Mouse (Mus musculus) MEL (cell line): Measurements from ENCODE around the gene Ankrd28. TPM values are rescaled to one million over a fixed set of nuclear protein-coding genes. Genes with fewer than 3 reads are reported as not detected.

Experiments used
- DNase-seq: peaks from one replicate; pipeline ENCODE4 v3.0.0; 2011; ENCODE audit warnings: low read depth, low spot score
- H3K27ac ChIP-seq: 2 replicates; pipeline ENCODE4 v1.5.1; 2012; ENCODE audit warnings: low read depth, mild to moderate bottlenecking, control low read depth, low read length, moderate library complexity; ENCODE audit not compliant: control insufficient read depth
- H3K27me3 ChIP-seq, 2 experiments: fragments of 150-350 bp in 1 of 2; sonication (generic) in 1 of 2; 2 replicates each; pipeline ENCODE4 v1.6.1; 2012; ENCODE audit warnings: low read length in 2 of 2, mild to moderate bottlenecking in 2 of 2, improper control_type of control experiment in 1 of 2, moderate library complexity in 1 of 2; ENCODE audit not compliant: insufficient read depth in 2 of 2, control insufficient read depth in 1 of 2
- H3K36me3 ChIP-seq, 2 experiments: 2 replicates each; pipeline ENCODE4 v1.6.1; 2012 to 2014; ENCODE audit warnings: low read length in 2 of 2, improper control_type of control experiment in 1 of 2, inconsistent platforms in 1 of 2, mild to moderate bottlenecking in 1 of 2; ENCODE audit not compliant: insufficient read depth in 2 of 2, control insufficient read depth in 1 of 2
- H3K4me1 ChIP-seq, 2 experiments: fragments of 150-350 bp in 1 of 2; sonication (generic) in 1 of 2; 2 replicates each; pipeline ENCODE4 v1.6.1; 2012; ENCODE audit warnings: low read length in 2 of 2, improper control_type of control experiment in 1 of 2, mild to moderate bottlenecking in 1 of 2; ENCODE audit not compliant: insufficient read depth in 2 of 2, control insufficient read depth in 1 of 2
- H3K4me3 ChIP-seq, 2 experiments: fragments of 150-350 bp in 1 of 2; sonication (generic) in 1 of 2; 2 replicates each; pipeline ENCODE4 v1.5.1; 2012; ENCODE audit warnings: low read depth in 2 of 2, low read length in 2 of 2, mild to moderate bottlenecking in 2 of 2, moderate library complexity in 2 of 2, control low read depth in 1 of 2, improper control_type of control experiment in 1 of 2; ENCODE audit not compliant: control insufficient read depth in 1 of 2, insufficient read depth in 1 of 2
- H3K79me2 ChIP-seq: 2 replicates; pipeline ENCODE4 v1.6.1; 2012; ENCODE audit warnings: mild to moderate bottlenecking, low read length, moderate library complexity; ENCODE audit not compliant: control insufficient read depth, poor library complexity, insufficient read depth
- H3K9ac ChIP-seq: 2 replicates; pipeline ENCODE4 v1.6.1; 2012; ENCODE audit warnings: low read depth, mild to moderate bottlenecking, control low read depth, low read length, moderate library complexity; ENCODE audit not compliant: control insufficient read depth, poor library complexity, severe bottlenecking
- H3K9me3 ChIP-seq: fragments of 150-350 bp; sonication (generic); replicated peaks from 2 replicates; pipeline ENCODE4 v1.6.1; 2012; ENCODE audit warnings: mild to moderate bottlenecking, low read length, improper control_type of control experiment, moderate library complexity; ENCODE audit not compliant: insufficient read depth
- BHLHE40 ChIP-seq: IDR thresholded peaks from 2 replicates; pipeline ENCODE4 v1.6.1; 2012; ENCODE audit warnings: low read depth, mild to moderate bottlenecking, inconsistent platforms, low read length, improper control_type of control experiment, borderline replicate concordance
- CHD2 ChIP-seq: IDR thresholded peaks from 2 replicates; pipeline ENCODE4 v1.6.1; 2011; ENCODE audit warnings: low read length, improper control_type of control experiment
- ELF1 ChIP-seq: IDR thresholded peaks from 2 replicates; pipeline ENCODE4 v1.6.1; 2014; ENCODE audit warnings: low read depth, mild to moderate bottlenecking, inconsistent platforms, low read length, improper control_type of control experiment, moderate library complexity
- EP300 ChIP-seq, 2 experiments: IDR thresholded peaks; 2 replicates each; pipeline ENCODE4 v1.6.1; 2011; ENCODE audit warnings: improper control_type of control experiment in 2 of 2, low read length in 2 of 2, low read depth in 1 of 2, mild to moderate bottlenecking in 1 of 2
- HCFC1 ChIP-seq: IDR thresholded peaks from 2 replicates; pipeline ENCODE4 v1.6.1; 2012; ENCODE audit warnings: low read depth, mild to moderate bottlenecking, inconsistent platforms, low read length, improper control_type of control experiment, moderate library complexity
- MAFK ChIP-seq: IDR thresholded peaks from 2 replicates; pipeline ENCODE4 v1.6.1; 2011; ENCODE audit warnings: low read depth, mild to moderate bottlenecking, low read length, improper control_type of control experiment, borderline replicate concordance
- MYC ChIP-seq: IDR thresholded peaks from 2 replicates; pipeline ENCODE4 v1.6.1; 2011; ENCODE audit warnings: low read depth, mild to moderate bottlenecking, low read length, improper control_type of control experiment, moderate library complexity
- RCOR1 ChIP-seq: IDR thresholded peaks from 2 replicates; pipeline ENCODE4 v1.6.1; 2012; ENCODE audit warnings: low read depth, mild to moderate bottlenecking, inconsistent platforms, low read length, improper control_type of control experiment
- SIN3A ChIP-seq: IDR thresholded peaks from 2 replicates; pipeline ENCODE4 v1.6.1; 2012; ENCODE audit warnings: low read length, improper control_type of control experiment, inconsistent platforms
- SMC3 ChIP-seq: IDR thresholded peaks from 2 replicates; pipeline ENCODE4 v1.6.1; 2011; ENCODE audit warnings: low read depth, low read length, improper control_type of control experiment
- TAL1 ChIP-seq: IDR thresholded peaks from 2 replicates; pipeline ENCODE4 v1.6.1; 2012; ENCODE audit warnings: mild to moderate bottlenecking, inconsistent platforms, low read length, moderate library complexity, mixed read lengths
- TBP ChIP-seq: IDR thresholded peaks from 2 replicates; pipeline ENCODE4 v1.8.0; 2011; ENCODE audit warnings: low read depth, low read length, improper control_type of control experiment
- USF1 ChIP-seq: IDR thresholded peaks from 2 replicates; pipeline ENCODE4 v1.6.1; 2014; ENCODE audit warnings: low read depth, mild to moderate bottlenecking, inconsistent platforms, low read length, improper control_type of control experiment, moderate library complexity
- USF2 ChIP-seq, 2 experiments: IDR thresholded peaks; 2 replicates each; pipeline ENCODE4 v1.6.1; 2011 to 2012; ENCODE audit warnings: improper control_type of control experiment in 2 of 2, low read length in 2 of 2, borderline replicate concordance in 1 of 2, inconsistent platforms in 1 of 2, low read depth in 1 of 2, mild to moderate bottlenecking in 1 of 2; ENCODE audit not compliant: insufficient read depth in 1 of 2
- ZC3H11A ChIP-seq: IDR thresholded peaks from 2 replicates; pipeline ENCODE4 v1.6.1; 2012; ENCODE audit warnings: low read depth, mild to moderate bottlenecking, inconsistent platforms, low read length, improper control_type of control experiment
- ZKSCAN1 ChIP-seq: IDR thresholded peaks from 2 replicates; pipeline ENCODE4 v1.6.1; 2012; ENCODE audit warnings: low read depth, mild to moderate bottlenecking, inconsistent platforms, low read length, improper control_type of control experiment, moderate library complexity
- ZNF384 ChIP-seq: IDR thresholded peaks from 2 replicates; pipeline ENCODE4 v1.6.1; 2012; ENCODE audit warnings: low read depth, mild to moderate bottlenecking, inconsistent platforms, low read length, improper control_type of control experiment
- polyA plus RNA-seq, 2 experiments: library from polyadenylated mRNA; stranded (reverse) in 1 of 2; unstranded in 1 of 2; fragments of >175 nt in 1 of 2; fragments of >200 nt in 1 of 2; gene quantifications; 2 replicates each; pipeline versions ENCODE4 v1.2.1 to v1.2.4; 2012; ENCODE audit warnings: low replicate concordance in 2 of 2, low read depth in 1 of 2; ENCODE audit not compliant: insufficient read length in 2 of 2, insufficient read depth in 1 of 2, missing spikeins in 1 of 2
- total RNA-seq: library from RNA; depleted of rRNA; stranded (reverse); fragments of 300-350 nt; gene quantifications from 2 replicates; pipeline ENCODE4 v1.2.3, GENCODE M21; 2012

The Ankrd28 gene
- total and polyA plus RNA-seq, 3 experiments: 32.5 to 41.2 (median 38.8) TPM

GRCm38 (mm10) chr14:31667741-31668140, 162.7 kb downstream of the Ankrd28 start:
- peaks cover 0 to 32% of the 10 kb centered on the region in 2 experiments; a peak in 3 of 4 replicates for H3K36me3 ChIP-seq
- H3K9me3 ChIP-seq: no peaks in the 10 kb centered on the region
- H3K27ac ChIP-seq: no peak overlapping the region
- H3K9ac ChIP-seq: no peak overlapping the region
- H3K4me3 ChIP-seq: no peak overlapping the region
- TF ChIP-seq SIN3A: no peak
- no peak for TF ChIP-seq ZNF384
- H3K79me2 ChIP-seq: no peaks in the 10 kb centered on the region
- no peaks in the 10 kb centered on the region for H3K27me3 ChIP-seq
- no peak for DNase-seq
- H3K4me1 ChIP-seq: peaks cover 22 to 41% of the 10 kb centered on the region in 2 experiments

DNA sequence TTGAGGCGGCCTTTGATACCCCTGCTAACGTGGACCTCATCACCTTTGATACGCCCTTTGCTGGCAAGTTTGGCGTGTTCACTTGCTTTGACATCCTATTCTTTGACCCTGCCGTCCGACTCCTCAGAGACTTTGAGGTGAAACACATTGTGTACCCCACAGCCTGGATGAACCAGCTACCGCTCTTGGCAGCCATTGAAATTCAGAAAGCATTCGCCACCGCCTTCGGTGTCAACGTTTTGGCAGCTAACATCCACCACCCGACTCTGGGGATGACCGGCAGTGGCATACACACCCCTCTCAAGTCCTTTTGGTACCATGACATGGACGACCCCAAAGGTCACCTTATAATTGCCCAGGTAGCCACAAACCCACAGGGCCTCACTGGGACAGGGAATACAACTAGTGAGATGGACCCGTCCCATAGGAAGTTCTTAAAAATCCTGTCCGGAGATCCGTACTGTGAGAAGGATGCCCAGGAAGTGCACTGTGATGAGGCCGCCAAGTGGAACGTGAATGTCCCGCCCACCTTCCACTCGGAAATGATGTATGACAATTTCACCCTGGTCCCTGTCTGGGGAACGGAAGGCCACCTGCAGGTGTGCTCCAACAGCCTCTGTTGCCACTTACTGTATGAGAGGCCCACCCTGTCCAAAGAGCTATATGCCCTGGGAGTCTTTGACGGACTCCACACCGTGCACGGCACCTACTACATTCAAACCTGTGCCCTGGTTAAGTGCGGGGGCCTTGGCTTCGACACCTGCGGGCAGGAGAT, 163.3 kb downstream of the Ankrd28 start:
- peaks cover 22 to 43% of the 10 kb centered on the region in 2 experiments for H3K4me1 ChIP-seq
- H3K27me3 ChIP-seq: no peaks in the 10 kb centered on the region
- no peak overlapping the region for H3K4me3 ChIP-seq
- H3K27ac ChIP-seq: no peak overlapping the region
- no peak overlapping the region for H3K9ac ChIP-seq
- TF ChIP-seq TBP (no peak), RCOR1 (no peak), ELF1 (no peak)
- peaks cover 0 to 33% of the 10 kb centered on the region in 2 experiments; a peak in 3 of 4 replicates for H3K36me3 ChIP-seq
- DNase-seq: no peak
- no peaks in the 10 kb centered on the region for H3K9me3 ChIP-seq
- no peaks in the 10 kb centered on the region for H3K79me2 ChIP-seq

DNA sequence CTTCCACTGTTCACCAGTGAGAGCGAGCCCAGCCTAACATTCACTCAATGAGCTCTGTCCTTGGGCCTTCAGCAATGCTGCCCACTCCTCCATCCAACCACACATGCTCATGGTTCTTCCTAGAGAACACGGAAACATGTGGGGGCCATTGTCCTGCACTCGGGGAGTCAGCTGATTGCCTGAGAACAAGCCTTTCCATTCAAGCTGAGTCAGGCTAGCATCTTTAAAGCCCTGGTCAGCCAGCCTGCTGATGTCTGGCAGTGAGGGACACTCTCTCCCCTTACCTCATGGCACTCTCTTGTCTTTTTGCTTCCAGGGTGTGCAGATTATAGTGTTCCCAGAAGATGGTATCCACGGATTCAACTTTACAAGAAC, 164.9 kb downstream of the Ankrd28 start:
- Histone ChIP-seq H3K9me3 (no peaks in the 10 kb centered on the region), H3K27ac (peak overlapping the region; percentile 89), H3K9ac (peak overlapping the region; percentile 47), H3K79me2 (no peaks in the 10 kb centered on the region), H3K4me1 (peaks cover 22 to 43% of the 10 kb centered on the region in 2 experiments), H3K4me3 (no peak overlapping the region; a peak in 2 of 4 replicates), H3K36me3 (peaks cover 0 to 33% of the 10 kb centered on the region in 2 experiments; a peak in 3 of 4 replicates), H3K27me3 (no peaks in the 10 kb centered on the region)
- TF ChIP-seq EP300 (IDR thresholded peaks at IDR 0.05; ENCODE audit: low read depth in 1 of 2, low read length in 2 of 2) (no peak), USF2 (IDR thresholded peaks at IDR 0.05; ENCODE audit: borderline replicate concordance in 1 of 2, insufficient read depth in 1 of 2, low read depth in 1 of 2, low read length in 2 of 2) (no peak), MYC (no peak), SIN3A (no peak), CHD2 (no peak), TAL1 (no peak), USF1 (no peak), ELF1 (no peak), SMC3 (no peak), ZC3H11A (no peak), MAFK (no peak), ZNF384 (no peak), HCFC1 (no peak), ZKSCAN1 (no peak), BHLHE40 (no peak)
- DNase-seq: no peak
